Mouse (Mus musculus) liver, embryonic 16.5 days (tissue): ENCODE measurements around the gene Tmprss11e. TPM values are rescaled to one million over a fixed set of nuclear protein-coding genes. Genes with fewer than 3 reads are reported as not detected.

ENCODE experiments used
- ATAC-seq: fragments of 200-750 bp; cut with Nextera tagmentation; 2 replicates; pipeline ENCODE4 v1.8.0; 2017; ENCODE audit warnings: low read depth, mild to moderate bottlenecking, moderate number of reproducible peaks, moderate library complexity
- H3K27ac ChIP-seq: fragments of 300-500 bp; sonication (generic); 2 replicates; pipeline ENCODE4 v1.5.1; 2014; ENCODE audit warnings: mild to moderate bottlenecking, low read length
- H3K27me3 ChIP-seq: fragments of 300-500 bp; sonication (generic); 2 replicates; pipeline ENCODE4 v1.6.1; 2014; ENCODE audit warnings: low read depth, low read length, mixed read lengths; ENCODE audit not compliant: control insufficient read depth, insufficient read depth
- H3K36me3 ChIP-seq: fragments of 300-500 bp; sonication (generic); 2 replicates; pipeline ENCODE4 v1.6.1; 2014; ENCODE audit warnings: mild to moderate bottlenecking; ENCODE audit not compliant: control insufficient read depth, insufficient read depth
- H3K4me1 ChIP-seq: fragments of 300-500 bp; sonication (generic); 2 replicates; pipeline ENCODE4 v1.6.1; 2014; ENCODE audit warnings: low read depth, low read length, mixed read lengths; ENCODE audit not compliant: control insufficient read depth
- H3K4me2 ChIP-seq: fragments of 300-500 bp; sonication (generic); 2 replicates; pipeline ENCODE4 v1.6.1; 2014; ENCODE audit warnings: low read depth, low read length, mixed read lengths
- H3K4me3 ChIP-seq: fragments of 300-500 bp; sonication (generic); 2 replicates; pipeline ENCODE4 v1.5.1; 2014; ENCODE audit warnings: low read depth, mild to moderate bottlenecking, low read length
- H3K9ac ChIP-seq: fragments of 300-500 bp; sonication (generic); 2 replicates; pipeline ENCODE4 v1.6.1; 2014; ENCODE audit warnings: low read depth, low read length
- H3K9me3 ChIP-seq: fragments of 300-500 bp; sonication (generic); replicated peaks from 2 replicates; pipeline ENCODE4 v1.6.1; 2016; ENCODE audit warnings: low read length; ENCODE audit not compliant: control insufficient read depth
- WGBS: fragments of 180-500 bp; shearing (Covaris S2); extraction: QIAGEN DNeasy Blood & Tissue Kit; methylation state at CpG from one replicate; pipeline ENCODE4 v1.1.7; 2014; ENCODE audit not compliant: insufficient replicate concordance; 5-methylcytosine and 5-hydroxymethylcytosine counted together
- polyA plus RNA-seq: library from polyadenylated mRNA; unstranded; fragments of >200 nt; fragmentation: Nextera tagmentation; extraction: Ambion mirVana; gene quantifications from 2 replicates; pipeline ENCODE4 v1.2.1, GENCODE M21; 2015

The Tmprss11e gene
- polyA plus RNA-seq, 1 experiment from 2014 or later: not detected

GRCm38 (mm10) chr5:86714967-86715366 is 30.6 kb downstream of the Tmprss11e start:
- no peaks in the 10 kb centered on the region for H3K27me3 ChIP-seq
- no peaks in the 10 kb centered on the region for H3K36me3 ChIP-seq
- no peak overlapping the region for H3K27ac ChIP-seq
- no peak overlapping the region for H3K4me3 ChIP-seq
- no peak for ATAC-seq
- no peak overlapping the region for H3K9ac ChIP-seq
- 33% methylated on average over 2 of the region's 2 CpGs for WGBS
- H3K4me1 ChIP-seq: no peaks in the 10 kb centered on the region
- H3K4me2 ChIP-seq: no peak overlapping the region
- no peaks in the 10 kb centered on the region for H3K9me3 ChIP-seq

- Histone ChIP-seq H3K27me3 (no peaks in the 10 kb centered on the region), H3K9ac (no peak overlapping the region), H3K4me1 (no peaks in the 10 kb centered on the region), H3K4me2 (no peak overlapping the region), H3K9me3 (no peaks in the 10 kb centered on the region), H3K27ac (no peak overlapping the region), H3K4me3 (no peak overlapping the region), H3K36me3 (no peaks in the 10 kb centered on the region)
- no peak for ATAC-seq
- WGBS: 51% methylated on average over 3 of the region's 3 CpGs
These were observed 40.7 kb downstream of the Tmprss11e start for GRCm38 (mm10) chr5:86704923-86705322.

GRCm38 (mm10) chr5:86684667-86685066 is 60.9 kb downstream of the Tmprss11e start:
- H3K27me3 ChIP-seq: no peaks in the 10 kb centered on the region
- H3K4me3 ChIP-seq: no peak overlapping the region
- no peaks in the 10 kb centered on the region for H3K36me3 ChIP-seq
- no peaks in the 10 kb centered on the region for H3K9me3 ChIP-seq
- no peak overlapping the region for H3K4me2 ChIP-seq
- no peak overlapping the region for H3K27ac ChIP-seq
- WGBS: 34% methylated on average over 4 of the region's 4 CpGs
- ATAC-seq: no peak
- no peak overlapping the region for H3K9ac ChIP-seq
- no peaks in the 10 kb centered on the region for H3K4me1 ChIP-seq

GRCm38 (mm10) chr5:86676262-86676661 is 69.4 kb downstream of the Tmprss11e start, which contains the start of gene Tmprss11b:
Tmprss11b (minus strand) TSS chr5:86676362.
- H3K27ac ChIP-seq: no peak within 1 kb of the TSS
- H3K4me3 ChIP-seq: no peak within 1 kb of the TSS
- no peaks in the 10 kb centered on the region for H3K4me1 ChIP-seq
- H3K27me3 ChIP-seq: no peaks in the 10 kb centered on the region
- no peak within 1 kb of the TSS for H3K4me2 ChIP-seq
- H3K9me3 ChIP-seq: no peaks in the 10 kb centered on the region
- H3K9ac ChIP-seq: no peak within 1 kb of the TSS
- 52% methylated on average over 5 of the region's 5 CpGs for WGBS
- ATAC-seq: no peak
- no peaks in the 10 kb centered on the region for H3K36me3 ChIP-seq

Other genes starting within 250 kb of the Tmprss11e start
- gene Tmprss11g, start 227.2 kb downstream of the Tmprss11e start, polyA plus RNA-seq: not detected in 2 replicates
- gene Tmprss11f, start 113.4 kb downstream of the Tmprss11e start, polyA plus RNA-seq: not detected in 2 replicates
- gene Tmprss11b, start 69.5 kb downstream of the Tmprss11e start, polyA plus RNA-seq: not detected in 2 replicates
- 12.3 and 12.5 TPM in 2 replicates for gene Ythdc1, start 58.4 kb upstream of the Tmprss11e start, polyA plus RNA-seq
- gene Ugt2b34, start 161.1 kb upstream of the Tmprss11e start, polyA plus RNA-seq: 74.2 and 74.6 TPM in 2 replicates
- gene Ugt2b1, start 180.7 kb upstream of the Tmprss11e start, polyA plus RNA-seq: 1.0 and 1.3 TPM in 2 replicates